Mouse (Mus musculus) liver, adult 2 months (tissue): ENCODE data around the gene Slc22a20. TPM values are rescaled to one million over a fixed set of nuclear protein-coding genes. Genes with fewer than 3 reads are reported as not detected.

ENCODE experiments used
- DNase-seq: peaks from one replicate; pipeline ENCODE4 v3.0.0-alpha.2; 2011; ENCODE audit warnings: low read depth, low spot score; ENCODE audit errors: extremely low read depth
- H3K27ac ChIP-seq: fragments of 200-500 bp; replicated peaks from 2 replicates; pipeline ENCODE4 v1.5.1; 2012; ENCODE audit warnings: low read depth, mild to moderate bottlenecking, control low read depth, inconsistent platforms, low read length; ENCODE audit not compliant: insufficient read depth
- H3K27me3 ChIP-seq: fragments of 200-500 bp; 2 replicates; pipeline ENCODE4 v1.6.1; 2012; ENCODE audit warnings: mild to moderate bottlenecking, moderate library complexity, low read length, inconsistent platforms; ENCODE audit not compliant: control insufficient read depth, insufficient read depth
- H3K36me3 ChIP-seq: fragments of 200-500 bp; 2 replicates; pipeline ENCODE4 v1.6.1; 2012; ENCODE audit warnings: low read length, inconsistent platforms; ENCODE audit not compliant: control insufficient read depth, insufficient read depth
- H3K4me1 ChIP-seq: fragments of 200-500 bp; 2 replicates; pipeline ENCODE4 v1.6.1; 2011; ENCODE audit warnings: low read length; ENCODE audit not compliant: control insufficient read depth, insufficient read depth
- H3K4me3 ChIP-seq: fragments of 200-500 bp; 2 replicates; pipeline ENCODE4 v1.5.1; 2011; ENCODE audit warnings: low read depth, mild to moderate bottlenecking, control low read depth, low read length, moderate library complexity; ENCODE audit not compliant: insufficient read depth
- H3K79me2 ChIP-seq: fragments of 200-500 bp; 2 replicates; pipeline ENCODE4 v1.6.1; 2012; ENCODE audit warnings: inconsistent platforms, mild to moderate bottlenecking, low read length, moderate library complexity; ENCODE audit not compliant: control insufficient read depth, insufficient read depth
- H3K9ac ChIP-seq: fragments of 200-500 bp; 2 replicates; pipeline ENCODE4 v1.6.1; 2012; ENCODE audit warnings: low read depth, mild to moderate bottlenecking, control low read depth, inconsistent platforms, low read length
- CTCF ChIP-seq: fragments of 200-500 bp; IDR thresholded peaks from 2 replicates; pipeline ENCODE4 v1.5.1; 2011; ENCODE audit warnings: low read depth, low read length, control low read depth
- POLR2A ChIP-seq: fragments of 200-500 bp; IDR thresholded peaks from 2 replicates; pipeline ENCODE4 v1.6.1; 2011; ENCODE audit warnings: low read length, control low read depth; ENCODE audit not compliant: insufficient read depth; ENCODE audit errors: extremely low read depth
- WGBS: fragments of 180-500 bp; shearing (Covaris S2); methylation state at CpG from one replicate; pipeline ENCODE4 v1.1.7; 2018; 5-methylcytosine and 5-hydroxymethylcytosine counted together
- polyA plus RNA-seq: library from polyadenylated mRNA; depleted of rRNA; stranded (reverse); fragments of >200 nt; gene quantifications from 2 replicates; pipeline ENCODE4 v1.2.3, GENCODE M21; 2012
- total RNA-seq: library from RNA; depleted of rRNA; stranded (reverse); fragments of >200 nt; gene quantifications from 2 replicates; pipeline ENCODE4 v1.2.3, GENCODE M21; 2014

The Slc22a20 gene
- total and polyA plus RNA-seq, 2 experiments, result not detected

DNA sequence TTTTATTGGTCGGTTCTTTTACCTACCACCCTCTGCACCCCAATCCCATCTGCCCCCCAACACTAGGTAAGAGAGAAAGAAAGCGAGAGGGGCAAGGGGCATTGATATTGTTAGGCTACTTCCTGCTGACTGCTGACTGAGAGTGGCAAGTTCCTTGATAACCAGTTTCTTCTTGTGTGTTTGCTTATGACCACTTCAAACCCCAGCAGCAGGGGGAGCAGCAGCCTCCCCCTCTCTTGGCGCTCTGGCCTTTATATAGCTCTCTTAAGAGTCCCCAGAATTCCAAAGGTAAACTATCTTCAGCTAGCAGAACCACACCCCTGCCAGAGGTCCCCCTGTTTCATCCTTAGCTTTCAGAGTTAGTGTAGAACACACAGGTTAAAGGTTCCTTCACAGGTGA lies 34.3 kb upstream of the Slc22a20 start:
- 70% methylated on average over 3 of the region's 3 CpGs for WGBS
- no peak for DNase-seq
- no peak overlapping the region for H3K9ac ChIP-seq

GRCm38 (mm10) chr19:6018142-6019089 lies 32.5 kb upstream of the Slc22a20 start:
- 30% methylated on average over 15 of the region's 15 CpGs for WGBS
- Histone ChIP-seq H3K9ac (0 out of 2 replicates have a peak overlapping the region, but pooled peaks have one; percentile 22), H3K36me3 (no peaks in the 10 kb centered on the region), H3K79me2 (no peaks in the 10 kb centered on the region), H3K27me3 (no peaks in the 10 kb centered on the region), H3K27ac (no peak overlapping the region), H3K4me1 (peaks cover 10% of the 10 kb centered on the region), H3K4me3 (no peak overlapping the region)
- peak; percentile 85 for DNase-seq
- TF ChIP-seq POLR2A (no peak), CTCF (peak; percentile 96)

More for the DNA sequence above, 34.3 kb upstream of the Slc22a20 start:
- Histone ChIP-seq H3K4me1 (peaks cover 11% of the 10 kb centered on the region), H3K79me2 (no peaks in the 10 kb centered on the region), H3K36me3 (no peaks in the 10 kb centered on the region), H3K4me3 (no peak overlapping the region), H3K27ac (no peak overlapping the region), H3K27me3 (no peaks in the 10 kb centered on the region)
- TF ChIP-seq POLR2A (no peak), CTCF (no peak)

- Histone ChIP-seq H3K27ac (no peak overlapping the region), H3K27me3 (no peaks in the 10 kb centered on the region), H3K9ac (no peak overlapping the region), H3K79me2 (no peaks in the 10 kb centered on the region), H3K4me1 (peaks cover 10% of the 10 kb centered on the region), H3K4me3 (no peak overlapping the region), H3K36me3 (no peaks in the 10 kb centered on the region; the same call in 1 of the 2 replicates)
- TF ChIP-seq CTCF, result no peak
- no peak for TF ChIP-seq POLR2A
- DNase-seq, result no peak
- whole genome bisulfite sequencing, result 81% methylated on average over 7 of the region's 7 CpGs
Observed at GRCm38 (mm10) chr19:6016532-6016931, 30.6 kb upstream of the Slc22a20 start.

DNA sequence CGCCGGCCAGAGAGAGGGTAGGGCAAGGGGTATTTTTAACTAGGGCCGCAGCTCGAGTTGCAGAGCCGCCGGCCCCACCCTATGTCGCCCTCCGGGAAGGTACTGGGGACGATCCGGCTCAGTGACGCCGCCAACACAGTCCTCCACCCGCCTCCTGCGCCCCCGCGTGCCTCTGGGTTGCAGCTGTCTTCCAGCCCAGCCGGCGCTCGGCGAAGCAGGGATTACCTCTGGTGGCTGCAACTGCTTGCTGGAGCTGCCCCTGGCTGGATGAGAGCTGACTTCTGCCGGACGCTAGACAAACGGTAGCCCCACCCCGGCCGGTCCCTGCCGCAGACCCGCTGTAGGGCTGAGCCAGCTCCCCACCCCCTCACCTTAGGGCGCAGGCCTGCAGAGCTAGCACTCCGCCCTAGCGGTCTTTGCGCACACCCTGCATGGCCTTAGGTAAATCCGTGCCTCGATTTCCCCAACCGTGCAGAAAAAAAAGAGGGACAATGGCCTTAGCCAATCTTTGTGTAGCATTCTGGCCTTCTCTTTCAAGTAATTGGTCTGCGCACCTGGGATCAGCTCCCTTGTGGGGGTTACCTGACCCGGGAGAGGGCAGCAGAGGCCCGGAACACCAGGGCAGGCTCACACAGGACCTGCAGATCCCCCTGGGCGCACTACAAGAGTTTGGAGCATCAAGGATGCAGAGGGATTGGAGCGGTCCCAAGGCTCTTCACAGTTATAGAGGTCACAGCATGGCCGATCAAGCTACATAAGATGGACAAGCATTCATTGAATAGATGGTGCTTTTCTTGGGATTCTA lies 29.8 kb upstream of the Slc22a20 start, which contains the start of gene Capn1:
Capn1 (minus strand) TSS at position 387 of the 805 bp plus-strand sequence.
- H3K27ac ChIP-seq, result peak within 1 kb of the TSS; percentile 58
- peak within 1 kb of the TSS; percentile 58 for H3K4me3 ChIP-seq
- peaks cover 10% of the 10 kb centered on the region for H3K4me1 ChIP-seq
- TF ChIP-seq POLR2A, result no peak
- TF ChIP-seq CTCF, result peak; percentile 15; the same call in 1 of the 2 replicates
- H3K36me3 ChIP-seq, result no peaks in the 10 kb centered on the region; the same call in 1 of the 2 replicates
- peak; percentile 41 for DNase-seq
- H3K9ac ChIP-seq, result peak within 1 kb of the TSS; percentile 77
- WGBS, result 8% methylated on average over 40 of the region's 40 CpGs
- H3K79me2 ChIP-seq, result no peaks in the 10 kb centered on the region
- no peaks in the 10 kb centered on the region for H3K27me3 ChIP-seq

- H3K9ac ChIP-seq, result peak overlapping the region; percentile 77
- H3K79me2 ChIP-seq, result no peaks in the 10 kb centered on the region
- H3K27me3 ChIP-seq, result no peaks in the 10 kb centered on the region
- H3K36me3 ChIP-seq, result no peaks in the 10 kb centered on the region; the same call in 1 of the 2 replicates
- DNase-seq, result peak; percentile 65
- TF ChIP-seq CTCF, result no peak
- TF ChIP-seq POLR2A, result peak; percentile 32; the same call in 1 of the 2 replicates
- under 1% methylated on average over 17 of the region's 18 CpGs for WGBS
- H3K4me3 ChIP-seq, result peak overlapping the region; percentile 58
- H3K4me1 ChIP-seq, result peaks cover 10% of the 10 kb centered on the region
- H3K27ac ChIP-seq, result peak overlapping the region; percentile 58
Observed at GRCm38 (mm10) chr19:6014991-6015510, 29.1 kb upstream of the Slc22a20 start.
